Mouse (Mus musculus): Measurements from ENCODE around the gene Mettl16.

Gene Mettl16

GRCm38 (mm10) chr11:74831606-74832451, 61.2 kb downstream of the Mettl16 start:
- in situ Hi-C loops (cut with MseI, MboI) = no loop called here

- in situ Hi-C loops (cut with MseI, MboI) = no loop called here
Observed at GRCm38 (mm10) chr11:74832503-74833143, 62.0 kb downstream of the Mettl16 start.

DNA sequence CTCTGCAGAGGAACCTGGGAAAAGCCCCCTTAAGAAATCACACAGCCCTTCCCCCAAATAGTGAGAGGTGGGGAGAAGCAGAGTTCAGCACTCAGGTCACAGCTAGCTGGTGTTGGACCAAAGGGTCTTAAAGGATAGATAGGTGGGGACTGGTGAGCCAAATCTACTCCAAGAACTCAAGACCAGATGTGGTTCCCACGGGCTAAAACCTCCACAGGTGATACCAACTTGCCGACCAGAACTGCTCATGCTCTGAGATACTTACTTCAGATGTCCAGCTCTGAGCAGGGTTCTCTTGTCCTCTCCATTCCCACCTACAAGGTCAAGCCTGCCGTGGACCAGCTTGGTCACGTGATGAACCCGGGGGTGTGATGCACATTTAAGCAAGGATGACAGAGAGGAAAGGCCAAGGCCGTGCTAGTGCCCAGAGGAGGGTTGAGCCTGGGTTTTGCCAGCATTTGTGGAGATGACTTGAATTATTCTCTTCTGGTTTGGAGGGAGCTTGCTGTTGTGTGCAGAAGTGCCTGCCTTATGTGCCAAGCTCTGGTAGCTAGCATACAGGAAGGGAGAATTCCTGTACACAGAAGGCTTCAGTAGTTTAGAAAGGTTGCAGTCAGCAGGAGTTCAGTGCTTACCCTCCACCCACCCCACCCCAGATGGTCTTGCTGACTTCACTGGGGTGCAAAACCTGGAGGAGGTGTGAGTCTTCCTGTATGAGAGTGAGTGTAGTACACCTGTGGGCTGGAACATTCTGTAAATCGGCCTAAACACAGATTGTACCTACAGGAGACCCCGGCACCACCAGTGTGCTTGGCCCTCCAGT, 63.1 kb downstream of the Mettl16 start:
- in situ Hi-C loops (cut with MseI, MboI) = no loop called here

GRCm38 (mm10) chr11:74834359-74834638, 63.7 kb downstream of the Mettl16 start:
- in situ Hi-C loops (cut with MseI, MboI) = no loop called here

DNA sequence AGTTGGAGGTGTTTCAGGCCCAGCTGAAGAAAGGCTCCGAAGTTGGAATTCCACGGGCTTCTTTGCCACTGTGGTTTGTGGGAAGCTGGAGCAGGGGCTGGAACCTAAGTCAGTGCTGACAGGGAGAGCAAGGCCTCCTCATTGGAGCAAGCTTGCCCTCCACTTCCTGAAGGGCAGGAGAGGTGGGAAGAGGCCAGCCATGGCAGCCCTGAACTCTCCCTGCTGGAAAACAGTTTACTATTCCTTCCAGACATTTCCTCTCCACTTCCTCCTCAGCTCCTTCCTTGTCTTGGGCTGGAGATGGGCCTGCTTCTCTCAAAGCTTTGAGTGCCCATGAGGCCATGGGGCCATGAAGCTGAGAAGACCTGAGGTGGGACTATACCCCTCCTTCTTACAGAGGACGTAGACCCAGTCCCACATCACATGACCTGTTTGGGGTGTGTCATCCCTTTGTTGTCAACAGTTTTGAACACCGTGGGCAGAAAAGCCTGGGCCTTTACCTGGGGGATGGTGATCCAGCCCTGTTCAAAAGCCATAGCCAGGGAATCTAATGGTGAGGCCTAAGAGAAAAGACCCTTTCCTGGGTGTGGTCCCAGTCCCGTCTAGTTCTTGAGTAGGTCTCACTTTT, 64.1 kb downstream of the Mettl16 start:
- in situ Hi-C loops (cut with MseI, MboI) = no loop called here

DNA sequence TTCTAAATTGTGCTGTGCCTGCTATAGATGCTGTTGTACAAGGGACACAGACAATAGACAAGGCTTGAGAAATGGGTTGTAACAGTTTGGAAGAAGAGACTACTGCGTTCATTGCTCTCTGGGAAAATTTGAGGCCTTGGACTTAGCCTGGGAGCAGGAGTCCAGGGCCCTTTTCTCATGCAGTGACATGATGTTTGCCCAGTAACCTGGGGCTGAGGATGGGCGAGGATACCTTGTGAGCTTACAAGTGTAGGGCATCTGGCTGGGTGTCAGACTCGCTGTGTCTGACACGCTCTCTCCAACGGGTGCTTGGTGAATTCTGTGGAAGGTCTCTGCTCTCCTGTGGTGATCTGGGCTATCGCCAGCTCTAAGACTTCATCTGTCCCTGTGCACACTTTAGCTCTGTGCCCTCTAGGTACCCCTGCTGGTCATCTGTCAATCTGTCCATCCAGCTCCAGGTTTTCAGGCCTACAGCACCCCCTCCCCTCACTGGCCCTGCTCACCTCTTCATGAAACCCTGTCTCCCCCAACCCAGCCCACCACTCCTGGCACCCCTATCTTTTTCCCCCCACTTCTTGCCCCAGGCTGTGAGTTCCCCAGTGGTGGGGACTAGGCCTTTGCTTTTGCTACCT, 65.1 kb downstream of the Mettl16 start:
- in situ Hi-C loops (cut with MseI, MboI) = no loop called here

DNA sequence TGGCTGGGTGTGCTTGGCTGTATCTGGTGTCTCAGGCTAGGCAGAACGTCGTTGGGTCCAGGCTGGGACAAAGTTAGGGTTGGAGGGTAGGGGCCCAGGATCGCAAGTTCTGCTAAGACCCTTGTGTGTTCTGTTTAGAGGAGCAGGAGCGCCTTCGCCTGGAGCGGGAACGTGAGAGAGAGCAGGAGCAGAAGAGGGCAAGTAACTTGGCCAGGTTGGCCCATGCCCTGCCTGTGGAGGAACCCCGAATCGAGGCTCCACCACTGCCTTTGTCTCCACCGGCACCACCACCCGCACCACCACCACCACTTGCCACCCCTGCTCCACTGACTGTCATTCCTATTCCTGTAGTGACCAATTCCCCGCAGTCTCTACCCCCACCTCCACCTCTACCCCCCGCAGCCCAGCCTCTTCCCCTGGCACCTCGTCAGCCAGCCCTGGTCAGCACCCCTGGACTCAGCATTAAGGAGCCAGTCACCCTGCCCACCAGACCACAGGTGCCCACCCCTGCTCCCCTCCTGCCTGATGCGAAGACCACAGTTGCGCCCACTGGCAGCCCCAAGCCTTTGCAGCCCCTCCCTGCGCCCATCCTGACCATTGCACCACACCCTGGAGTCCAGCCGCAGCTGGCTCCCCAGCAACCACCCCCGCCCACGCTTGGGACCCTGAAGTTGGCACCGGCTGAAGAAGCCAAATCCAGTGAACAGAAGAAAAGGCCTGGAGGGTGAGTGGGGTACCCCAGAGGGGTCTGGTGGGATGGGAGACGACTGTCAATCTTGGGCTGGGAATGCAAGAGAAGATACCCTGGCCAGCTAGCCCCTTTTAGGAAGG, 65.8 kb downstream of the Mettl16 start:
- in situ Hi-C loops (cut with MseI, MboI) = no loop called here

DNA sequence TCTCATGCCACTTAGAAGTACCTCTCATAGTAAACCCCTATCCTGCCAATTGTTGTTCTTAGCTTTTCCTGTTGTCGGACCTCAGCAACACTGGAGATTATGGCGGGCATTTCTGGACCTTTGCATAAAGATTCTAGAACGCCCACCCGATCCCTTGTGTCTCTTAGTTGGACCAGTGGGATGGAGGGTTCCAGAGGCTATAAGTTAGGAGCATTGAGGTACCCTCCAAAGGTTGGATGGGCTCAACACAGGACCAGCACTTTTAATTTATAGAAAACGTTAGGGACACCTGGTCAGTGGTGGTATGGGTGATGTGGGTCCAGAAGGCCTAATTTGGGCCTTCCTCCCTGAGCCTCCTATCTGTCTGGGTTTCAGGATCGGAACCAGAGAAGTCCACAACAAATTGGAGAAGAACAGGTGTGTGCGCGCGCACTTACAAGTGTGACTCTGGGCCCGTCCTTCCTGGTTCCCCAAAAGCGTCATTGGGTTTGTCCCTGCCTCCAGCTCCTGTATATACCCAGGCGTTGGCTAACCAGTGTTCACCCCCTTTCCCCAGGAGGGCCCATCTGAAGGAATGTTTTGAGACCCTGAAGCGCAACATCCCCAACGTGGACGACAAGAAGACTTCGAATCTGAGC, 66.5 kb downstream of the Mettl16 start:
- in situ Hi-C loops (cut with MseI, MboI) = no loop called here

DNA sequence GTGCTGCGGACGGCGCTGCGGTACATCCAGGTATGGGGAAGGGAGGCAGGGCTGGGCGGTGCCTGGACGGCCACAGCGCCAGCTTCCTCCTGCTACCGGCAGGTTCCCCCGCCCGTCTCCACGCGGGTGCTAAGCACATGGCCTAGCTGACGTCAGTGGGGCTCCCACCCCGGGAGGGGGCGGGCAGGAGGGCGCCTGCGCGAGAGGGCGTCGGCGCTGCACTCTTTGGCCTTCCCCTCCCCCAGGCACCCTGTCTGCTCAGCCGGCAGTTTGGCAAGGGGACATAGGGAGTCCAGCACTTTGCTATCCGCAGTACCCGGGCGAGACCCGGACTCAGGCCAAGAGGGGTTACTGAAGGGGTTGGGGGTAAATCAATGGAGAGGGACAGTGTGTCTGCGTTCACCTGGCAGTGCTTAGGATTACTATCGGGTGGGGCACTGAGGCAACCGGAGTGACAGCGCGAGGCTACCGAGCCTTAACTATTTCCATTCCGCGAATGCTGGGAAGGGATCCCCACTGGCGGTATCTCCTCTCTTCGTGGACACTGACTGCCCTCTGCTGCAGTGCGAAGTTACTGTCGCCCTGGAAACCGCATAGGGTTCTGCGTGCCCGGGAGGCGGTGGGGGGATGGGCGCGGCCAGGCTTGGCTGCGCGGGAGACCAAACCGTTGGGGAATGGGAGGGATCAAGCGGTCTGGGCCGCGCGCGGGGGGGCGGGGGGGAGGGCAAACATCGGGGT, 67.2 kb downstream of the Mettl16 start:
- in situ Hi-C loops (cut with MseI, MboI) = no loop called here

DNA sequence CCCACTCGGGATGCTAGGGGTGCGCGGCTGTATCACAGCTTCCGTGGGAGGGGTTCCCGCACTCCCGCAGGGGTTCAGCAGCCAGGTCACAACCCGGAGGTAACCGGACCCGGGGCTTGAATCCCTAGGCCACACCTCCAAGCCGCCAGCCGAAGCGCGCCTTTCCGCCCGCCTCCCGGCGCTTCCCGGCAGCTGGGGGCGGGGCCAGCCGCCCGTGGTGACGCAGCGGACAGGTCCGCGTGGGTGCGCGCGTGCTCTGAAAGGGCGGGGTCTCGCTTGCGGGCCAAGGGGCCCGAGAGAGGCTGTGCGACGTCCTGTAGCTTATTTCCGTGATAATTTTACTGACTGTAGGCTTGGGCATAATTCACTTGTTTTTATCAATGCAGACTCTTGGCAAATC, 67.8 kb downstream of the Mettl16 start:
- in situ Hi-C loops (cut with MseI, MboI) = no loop called here

- in situ Hi-C loops (cut with MseI, MboI) = no loop called here
Observed at GRCm38 (mm10) chr11:74838971-74839370, 68.3 kb downstream of the Mettl16 start.

GRCm38 (mm10) chr11:74839860-74840715, 69.5 kb downstream of the Mettl16 start:
- in situ Hi-C loops (cut with MseI, MboI) = no loop called here

DNA sequence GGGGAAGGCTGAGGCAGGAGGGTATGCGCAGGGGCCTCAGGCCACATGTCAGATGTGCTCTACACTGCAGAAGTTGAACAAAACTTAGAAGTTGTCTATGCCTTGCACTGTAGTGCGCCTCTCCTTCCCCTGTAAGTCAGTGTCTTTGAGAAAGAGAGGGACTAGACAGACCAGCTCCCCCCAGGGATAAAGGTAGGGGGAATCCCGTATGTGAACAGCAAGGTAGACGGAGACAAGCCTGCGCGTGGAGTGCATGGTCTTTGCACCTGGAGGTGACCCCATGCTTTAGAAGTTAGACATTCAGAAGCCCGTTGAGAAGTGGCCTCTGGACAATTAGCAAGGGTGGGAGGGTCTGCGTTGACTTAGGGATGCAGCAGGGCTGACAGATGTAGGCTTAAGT, 70.1 kb downstream of the Mettl16 start:
- in situ Hi-C loops (cut with MseI, MboI) = no loop called here

DNA sequence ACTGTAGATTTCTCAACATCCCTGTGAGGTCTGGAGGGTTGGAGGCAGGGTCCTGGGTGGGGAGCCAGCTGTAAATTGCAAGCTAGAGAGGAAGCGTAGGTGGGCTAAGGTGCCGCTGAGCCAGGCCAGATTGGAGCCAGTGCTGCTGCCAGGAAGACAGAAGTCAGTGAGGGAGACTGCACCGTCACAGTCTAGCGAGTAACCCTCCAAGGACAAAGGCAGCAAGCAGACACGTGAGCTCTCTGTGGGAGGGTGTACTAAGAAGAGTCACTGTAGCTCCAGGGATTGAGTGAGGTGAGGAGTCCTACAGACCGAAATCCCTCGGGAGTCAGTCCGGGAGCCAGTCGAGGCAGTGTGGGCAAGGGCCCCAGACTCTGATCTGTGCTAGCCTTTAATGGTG, 70.7 kb downstream of the Mettl16 start:
- in situ Hi-C loops (cut with MseI, MboI) = no loop called here

DNA sequence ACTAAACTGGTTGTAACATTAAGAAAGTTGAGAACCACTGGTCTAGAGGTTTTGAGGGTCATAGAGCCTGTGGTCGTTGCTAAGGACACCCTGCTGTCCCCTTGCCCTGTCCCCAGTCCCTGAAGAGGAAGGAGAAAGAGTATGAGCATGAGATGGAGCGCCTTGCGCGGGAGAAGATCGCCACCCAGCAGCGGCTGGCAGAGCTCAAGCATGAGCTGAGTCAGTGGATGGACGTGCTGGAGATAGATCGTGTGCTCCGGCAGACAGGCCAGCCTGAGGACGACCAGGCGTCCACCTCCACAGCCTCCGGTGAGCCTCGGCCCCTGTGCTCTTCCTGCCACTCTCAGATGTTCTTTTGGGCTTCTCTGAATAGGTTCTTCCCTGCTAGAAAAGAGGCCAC, 71.4 kb downstream of the Mettl16 start:
- in situ Hi-C loops (cut with MseI, MboI) = no loop called here

GRCm38 (mm10) chr11:74842656-74843434, 72.2 kb downstream of the Mettl16 start:
- in situ Hi-C loops (cut with MseI, MboI) = no loop called here

GRCm38 (mm10) chr11:74843435-74843714, 72.7 kb downstream of the Mettl16 start:
- in situ Hi-C loops (cut with MseI, MboI) = no loop called here

- in situ Hi-C loops (cut with MseI, MboI) = no loop called here
Observed at GRCm38 (mm10) chr11:74843761-74844160, 73.1 kb downstream of the Mettl16 start.
